Mouse (Mus musculus): ENCODE results near the gene Spatc1l. TPM values are rescaled to one million over a fixed set of nuclear protein-coding genes. Genes with fewer than 3 reads are reported as not detected.

Gene Spatc1l
- not detected for total RNA-seq (2023)

DNA sequence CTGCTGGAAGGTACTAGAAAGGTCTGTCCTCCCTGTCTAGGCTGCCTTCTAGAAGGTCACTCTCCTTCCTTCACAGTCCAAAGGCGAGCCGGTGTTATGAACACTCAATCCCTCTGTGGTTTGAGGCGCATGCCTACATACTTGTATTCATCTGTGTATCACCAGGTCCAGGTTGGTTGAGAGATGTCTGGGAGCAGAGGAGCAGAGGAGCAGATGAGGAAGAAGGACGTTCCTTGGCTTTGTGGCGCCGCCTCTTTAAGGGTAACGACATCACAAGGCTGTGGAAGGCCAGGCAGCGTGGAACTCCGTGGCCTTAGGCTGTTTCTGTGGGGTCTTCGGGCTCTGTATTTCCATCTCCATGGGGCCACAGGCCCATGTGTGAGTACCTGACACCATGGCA is at the start of gene Spatc1l:
Gene Spatc1l, plus strand, starts transcription at position 301 of the 400 bp plus-strand sequence.

DNA sequence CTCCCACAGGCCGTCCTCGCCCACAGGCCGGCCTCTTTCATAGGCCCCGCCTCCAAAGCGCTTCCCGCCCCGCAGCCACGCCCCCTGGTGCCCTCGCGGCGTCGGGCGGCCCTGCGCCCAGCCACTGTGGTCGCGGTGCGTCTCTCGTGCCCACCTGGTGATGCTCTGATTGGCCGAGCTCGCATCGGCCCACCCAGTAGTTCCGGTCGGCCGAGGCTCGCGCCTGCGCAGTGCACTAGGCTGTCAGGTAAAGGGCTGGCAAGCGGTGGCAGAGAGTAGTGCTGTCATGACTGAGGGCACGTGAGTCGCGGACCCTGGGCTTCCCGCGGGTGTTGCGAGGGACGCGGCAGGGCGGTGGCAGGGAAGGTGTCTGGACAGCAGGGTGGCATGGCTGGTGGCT is 30.7 kb upstream of the Spatc1l start, which contains the start of gene Lss:
Gene Lss, plus strand, starts transcription at position 214 of the 400 bp plus-strand sequence.

DNA sequence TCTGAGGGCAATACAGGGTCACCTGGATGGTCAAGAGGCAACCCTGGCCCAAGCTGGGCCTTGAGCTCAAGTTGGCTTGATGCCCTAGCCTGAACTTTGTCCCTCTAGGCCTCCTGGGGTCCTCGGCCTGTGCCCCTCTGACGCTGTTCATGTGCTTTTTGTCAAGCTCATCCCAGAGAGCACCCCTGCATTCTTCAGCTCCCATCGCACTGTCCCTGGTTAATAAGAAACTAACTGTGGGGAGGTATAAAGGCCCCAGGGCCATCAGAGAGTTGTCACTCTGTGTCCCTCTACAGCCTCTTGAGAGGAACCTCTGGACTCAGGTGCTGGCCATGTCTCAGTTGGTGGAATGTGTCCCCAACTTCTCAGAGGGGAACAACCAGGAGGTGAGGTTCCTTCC is 13.3 kb downstream of the Spatc1l start, which contains the start of gene Ftcd:
Gene Ftcd, plus strand, starts transcription at position 275 of the 400 bp plus-strand sequence.

Other genes starting within 250 kb of the Spatc1l start
- 2.6 TPM for gene Dip2a, start 217.0 kb upstream of the Spatc1l start, total RNA-seq (2023)
- gene AC141477.1, start 121.8 kb upstream of the Spatc1l start, total RNA-seq (2023): not detected
- 67.8 TPM for gene Pcnt, start 119.5 kb upstream of the Spatc1l start, total RNA-seq (2023)
- not detected for gene 2610028H24Rik, start 113.2 kb upstream of the Spatc1l start, total RNA-seq (2023)
- gene Mcm3ap, start 93.3 kb upstream of the Spatc1l start, total RNA-seq (2023): 74.8 TPM
- 1.5 TPM for gene Ybey, start 93.2 kb upstream of the Spatc1l start, total RNA-seq (2023)
- gene Lss, start 30.7 kb upstream of the Spatc1l start, total RNA-seq (2023): 28.1 TPM
- not detected for gene Ftcd, start 13.4 kb downstream of the Spatc1l start, total RNA-seq (2023)
- gene Col6a2, start 61.4 kb downstream of the Spatc1l start, total RNA-seq (2023): 0.21 TPM
- gene Col6a1, start 163.9 kb downstream of the Spatc1l start, total RNA-seq (2023): not detected